Mouse (Mus musculus) adrenal gland, postnatal 4 days (tissue): ENCODE data around the gene Gabbr1. TPM values are rescaled to one million over a fixed set of nuclear protein-coding genes. Genes with fewer than 3 reads are reported as not detected.

Experiments used
- DNase-seq, 2 experiments: peaks; one replicate each; pipeline ENCODE4 v3.0.0; 2021 to 2022; ENCODE audit warnings: low spot score in 2 of 2, mixed read lengths in 2 of 2
- total RNA-seq, 2 experiments: library from RNA; stranded (reverse); gene quantifications; 2 replicates each; pipeline ENCODE4 v1.2.3; 2021

Gene Gabbr1
- total RNA-seq, 2 experiments from 2014 or later = 68.2 TPM

DNA sequence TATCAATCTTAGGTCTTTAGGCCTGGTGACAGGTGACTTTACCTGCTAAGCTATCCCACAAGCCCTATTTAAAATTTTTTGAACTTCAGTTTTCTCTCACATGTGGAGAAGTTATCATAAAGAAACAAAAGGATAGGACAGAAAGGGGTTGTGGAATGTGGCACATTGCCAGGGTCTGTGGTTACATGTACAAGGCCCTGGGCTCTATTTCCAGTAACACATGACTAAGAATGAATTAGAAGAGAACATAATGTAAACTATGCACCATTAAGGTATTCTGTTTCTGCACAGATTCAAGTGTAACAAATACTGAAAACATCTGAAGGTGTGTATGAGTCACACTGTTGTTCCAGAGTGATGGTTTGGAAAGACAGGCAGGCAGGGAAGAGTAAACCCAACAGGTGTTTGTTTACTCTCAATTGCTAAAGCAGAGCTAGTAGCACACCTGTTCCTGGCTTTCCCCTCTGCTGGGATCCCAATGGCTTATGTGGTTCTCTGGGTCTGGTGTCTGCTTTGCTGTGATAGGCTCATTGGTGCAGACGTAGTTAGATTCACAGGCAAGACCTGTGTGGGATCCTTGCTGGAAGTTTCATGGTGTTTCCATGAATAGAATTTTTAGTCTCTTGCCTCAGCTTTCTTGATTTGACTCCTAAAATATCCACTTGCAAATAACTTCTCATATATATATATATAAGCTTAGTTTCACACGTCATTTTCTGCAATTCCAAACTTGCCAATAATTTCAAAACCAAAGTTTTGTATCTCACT lies 6.5 kb upstream of the Gabbr1 start:
- no peak for DNase-seq

GRCm38 (mm10) chr17:37044651-37045244 lies 1.0 kb upstream of the Gabbr1 start:
- DNase-seq = no peak

GRCm38 (mm10) chr17:37046312-37047112 lies 746 bp downstream of the Gabbr1 start:
- DNase-seq = peak in 1 of 2 experiments; percentile 24

- no peak for DNase-seq
Measured at GRCm38 (mm10) chr17:37047332-37047976, 1.7 kb downstream of the Gabbr1 start.

GRCm38 (mm10) chr17:37047981-37048380 lies 2.2 kb downstream of the Gabbr1 start:
- DNase-seq = no peak

GRCm38 (mm10) chr17:37048383-37048782 lies 2.6 kb downstream of the Gabbr1 start:
- no peak for DNase-seq

DNA sequence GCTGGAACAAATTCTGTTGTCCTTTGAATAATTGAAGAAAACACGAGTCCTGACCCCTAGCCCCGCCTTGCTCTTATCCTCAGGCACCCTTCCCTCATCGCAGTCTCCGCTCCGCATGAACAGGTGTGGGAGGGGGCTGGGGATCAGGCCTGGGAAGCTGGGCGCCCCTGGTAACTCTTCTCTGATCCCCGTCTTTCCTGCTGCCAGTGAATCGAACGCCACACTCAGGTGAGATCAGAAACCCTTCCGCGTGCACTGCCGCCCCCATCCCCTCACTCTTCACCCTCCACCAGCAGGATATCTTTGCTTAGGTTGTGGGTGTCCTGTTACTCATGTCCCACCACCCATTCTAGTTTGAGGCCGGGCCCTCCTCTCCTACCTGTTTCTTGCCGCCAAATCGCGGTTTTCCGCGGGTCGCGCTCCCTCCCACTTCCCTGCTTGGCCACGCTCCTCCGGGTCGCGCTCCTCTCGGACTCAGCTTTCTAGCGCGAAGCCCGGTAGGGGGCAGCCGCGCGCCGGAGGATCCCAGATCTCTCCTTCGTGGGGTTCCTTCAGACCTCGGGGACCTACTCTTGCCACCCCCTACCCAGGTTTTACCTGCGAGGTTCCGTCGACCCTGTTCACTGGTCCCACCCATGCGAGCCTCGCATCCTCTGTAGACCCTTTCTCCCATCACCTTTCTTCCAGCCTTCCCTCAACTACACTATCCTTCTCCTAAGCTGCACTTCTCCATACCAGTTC lies 4.0 kb downstream of the Gabbr1 start:
- DNase-seq = peak in 1 of 2 experiments; percentile 34

DNA sequence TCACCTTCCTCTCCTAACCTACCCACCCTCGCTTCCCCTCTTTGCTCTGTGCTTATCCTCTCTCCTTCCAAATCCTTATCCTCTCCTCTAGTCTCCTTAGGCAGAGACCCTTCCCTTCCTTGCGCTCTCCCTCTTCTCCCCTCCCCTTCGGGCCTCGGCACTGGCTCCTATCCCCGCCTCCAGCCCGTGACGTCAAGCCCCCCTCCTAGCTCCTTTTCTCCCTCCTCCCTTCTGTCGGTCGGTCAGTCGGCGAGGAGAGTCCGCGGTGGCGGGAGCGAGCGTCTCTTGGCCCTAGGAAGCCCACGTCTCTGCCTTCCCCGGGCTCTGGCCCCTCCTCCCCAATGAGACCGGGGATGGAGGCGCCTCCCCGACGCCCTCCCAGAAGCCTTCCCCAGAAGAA lies 4.6 kb downstream of the Gabbr1 start:
- peak; percentile 24 to 27 for DNase-seq

- DNase-seq = no peak
Measured at GRCm38 (mm10) chr17:37050876-37051275, 5.1 kb downstream of the Gabbr1 start.

GRCm38 (mm10) chr17:37051745-37052144 lies 6.0 kb downstream of the Gabbr1 start:
- DNase-seq = no peak

GRCm38 (mm10) chr17:37056957-37057356 lies 11.2 kb downstream of the Gabbr1 start:
- DNase-seq = no peak

DNA sequence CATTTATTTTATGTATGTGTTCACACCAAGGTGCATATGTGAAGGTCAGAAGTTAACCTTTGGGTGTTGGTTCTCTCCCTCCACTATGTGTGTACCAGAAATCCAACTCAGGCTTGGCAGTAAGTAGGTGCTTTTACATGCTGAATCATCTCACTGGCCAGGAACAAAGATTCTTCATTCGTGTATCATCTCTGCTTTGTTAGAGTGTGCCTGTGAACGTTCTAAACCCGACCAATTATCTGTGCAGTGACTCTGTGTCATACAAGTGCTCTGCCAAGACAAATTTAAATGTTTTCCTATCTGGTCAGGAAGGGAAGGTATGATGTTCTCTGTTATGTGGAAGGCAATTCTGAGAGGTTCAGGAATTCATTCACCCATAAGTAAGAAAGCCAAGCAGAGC lies 15.7 kb downstream of the Gabbr1 start:
- DNase-seq = no peak

DNA sequence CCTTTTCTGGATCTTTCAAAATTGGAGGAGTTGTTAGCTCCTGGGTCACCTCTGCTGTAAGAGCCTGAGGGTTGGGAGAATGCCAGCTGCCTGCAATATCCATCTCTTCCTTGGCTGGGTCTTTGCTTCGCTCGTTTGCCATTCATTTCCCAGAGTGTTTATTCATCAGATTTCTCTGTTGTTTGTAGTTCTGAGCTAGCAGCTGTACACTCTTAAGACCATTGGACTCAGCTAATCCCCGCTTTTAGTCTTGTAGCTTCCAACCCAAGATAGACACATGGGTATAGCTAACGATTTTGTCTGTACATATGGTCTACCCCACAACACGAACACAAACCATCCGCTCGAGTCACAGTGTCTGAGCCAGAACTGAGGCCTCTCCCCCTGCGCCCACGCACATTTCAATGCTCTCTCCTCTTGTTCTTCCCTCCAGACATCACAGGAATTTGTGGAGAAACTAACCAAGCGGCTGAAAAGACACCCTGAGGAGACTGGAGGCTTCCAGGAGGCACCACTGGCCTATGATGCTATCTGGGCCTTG lies 16.4 kb downstream of the Gabbr1 start:
- DNase-seq = no peak

DNA sequence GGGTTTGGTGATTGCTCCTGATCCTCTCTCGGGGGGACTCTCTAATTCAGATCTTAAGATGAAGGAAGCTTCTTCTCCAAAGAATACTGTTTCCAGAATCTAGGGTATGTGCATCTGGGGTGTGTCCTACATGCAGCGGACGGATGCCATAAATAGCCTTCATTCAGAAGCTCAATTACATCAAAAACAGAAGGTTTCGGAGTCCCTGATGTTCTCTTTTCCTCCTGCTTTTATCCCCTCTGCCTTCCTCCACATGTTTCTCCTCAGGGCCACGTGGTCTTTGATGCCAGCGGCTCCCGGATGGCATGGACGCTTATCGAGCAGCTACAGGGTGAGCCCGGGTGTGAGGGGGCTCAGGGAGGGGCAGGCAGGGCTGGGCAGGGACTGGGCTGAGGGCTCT lies 17.3 kb downstream of the Gabbr1 start:
- DNase-seq = no peak

DNA sequence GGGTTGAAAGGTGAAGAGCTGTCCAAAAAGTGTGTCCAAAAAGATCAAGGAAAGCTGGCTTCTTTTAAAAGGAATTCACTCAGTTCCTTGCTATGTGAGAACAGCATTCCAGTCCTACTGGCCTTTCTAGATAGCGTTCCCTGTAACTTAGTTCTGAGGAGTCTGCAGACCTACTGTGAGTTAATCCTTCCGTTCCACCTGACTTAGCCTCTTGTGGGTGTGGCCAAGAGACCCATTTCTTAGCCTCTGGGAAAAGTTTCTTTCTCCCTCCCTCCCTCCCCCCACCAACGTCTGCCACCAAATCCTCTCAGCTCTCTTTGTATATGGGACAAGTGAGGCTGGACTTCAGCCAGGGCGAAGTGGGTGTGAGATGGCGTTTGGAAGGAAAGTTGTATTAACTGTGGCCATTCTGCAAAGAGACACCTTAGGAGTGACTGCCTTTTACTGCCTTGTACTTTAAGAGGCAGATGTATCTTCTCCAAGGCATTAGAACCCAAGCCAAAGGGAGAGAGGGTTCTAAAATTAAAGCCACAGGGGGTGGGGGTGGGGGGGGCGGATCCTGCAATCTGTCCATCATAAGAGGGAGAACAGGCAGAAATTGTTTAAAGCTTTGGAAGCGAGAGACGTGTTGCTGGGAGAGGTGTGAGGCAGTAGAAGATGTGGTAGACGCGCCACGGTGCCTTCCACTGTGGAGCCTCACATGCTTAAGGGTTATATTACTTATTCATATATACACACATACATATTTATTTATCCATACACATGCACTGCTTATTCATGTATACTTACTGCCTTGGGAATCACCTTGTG lies 18.1 kb downstream of the Gabbr1 start:
- no peak for DNase-seq

DNA sequence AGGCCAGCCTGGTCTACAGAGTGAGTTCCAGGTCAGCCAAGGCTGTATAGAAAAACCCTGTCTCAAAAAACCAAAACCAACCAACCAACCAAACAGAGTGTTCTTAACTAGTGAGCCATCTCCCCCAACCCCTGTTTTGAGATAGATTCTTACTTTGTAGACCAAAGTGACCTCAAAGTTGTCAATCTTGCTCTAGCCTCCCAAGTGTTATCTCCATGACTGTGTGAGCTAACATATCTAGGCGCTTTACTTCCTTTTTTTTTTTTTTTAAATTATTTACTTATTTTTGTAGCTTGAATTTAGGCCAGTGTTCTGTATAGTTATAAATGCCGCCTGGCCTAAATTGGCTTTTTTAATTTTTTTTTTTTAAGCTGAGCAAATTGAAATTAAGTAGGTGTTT lies 20.2 kb downstream of the Gabbr1 start:
- no peak for DNase-seq

DNA sequence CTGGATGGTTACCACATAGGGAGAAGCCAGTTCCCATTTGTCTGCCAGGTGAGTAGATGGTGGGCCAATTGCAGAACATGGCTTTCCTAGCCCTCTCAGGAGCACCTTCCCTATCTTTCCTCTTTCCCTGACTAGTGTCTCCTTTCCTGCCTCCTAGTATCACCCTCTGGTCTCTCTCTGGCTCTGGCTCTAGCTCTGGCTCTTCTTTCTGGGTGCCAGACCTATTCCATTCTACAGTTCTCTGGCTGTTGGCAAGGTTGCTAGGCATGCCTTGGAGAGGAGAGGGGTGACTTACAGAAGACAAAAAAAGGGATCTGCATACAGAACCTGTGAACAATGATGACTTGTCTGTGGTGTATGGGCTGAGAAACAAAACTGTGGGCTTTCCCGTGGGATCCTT lies 22.1 kb downstream of the Gabbr1 start:
- DNase-seq = no peak

GRCm38 (mm10) chr17:37070121-37070520 lies 24.4 kb downstream of the Gabbr1 start:
- DNase-seq = no peak

GRCm38 (mm10) chr17:37072080-37072729 lies 26.4 kb downstream of the Gabbr1 start:
- no peak for DNase-seq
